Comparison of ENCODE assay signal across 17 mouse cellular contexts in genomic region chr6:34034096-34034495, GRCm38 (mm10). TPM values are rescaled to one million over a fixed set of nuclear protein-coding genes. Genes with fewer than 3 reads are reported as not detected.
DNase-seq lines count a peak whose midpoint lies in the region; ATAC-seq and TF ChIP-seq lines count a peak whose summit lies in the region.
"Had no signal": no experiment of that assay in that cellular context is flagged by ENCODE, and none has a peak within 500 bp of the region (broad histone marks: within the 10 kb centered on the region; RNA-seq: fewer than 3 reads in every experiment).

No protein-coding gene starts in this region.

- ATAC-seq in heart, embryonic 13.5 days (ENCODE audit: extremely low read depth, insufficient number of reproducible peaks, low FRiP score, low TSS enrichment): no peak
- ATAC-seq in midbrain, embryonic 13.5 days: no peak
- ATAC-seq in midbrain, embryonic 11.5 days (ENCODE audit: low FRiP score): no peak
- ATAC-seq in embryonic facial prominence, embryonic 14.5 days (ENCODE audit: low read depth): no peak
- peak; percentile 35; the same call in 1 of the 2 replicates for ATAC-seq in stomach, embryonic 16.5 days (ENCODE audit: insufficient read depth, low FRiP score)

- H3K27ac ChIP-seq in heart, embryonic 13.5 days (replicated peaks): no peak overlapping the region
- H3K27ac ChIP-seq in midbrain, embryonic 13.5 days: peak overlapping the region; percentile 19; the same call in 1 of the 2 replicates
- no peak overlapping the region for H3K27ac ChIP-seq in midbrain, embryonic 11.5 days (ENCODE audit: low read depth, low read length)
- no peak overlapping the region for H3K27ac ChIP-seq in embryonic facial prominence, embryonic 14.5 days (replicated peaks; ENCODE audit: low read depth, low read length)
- no peak overlapping the region for H3K27ac ChIP-seq in stomach, embryonic 16.5 days (ENCODE audit: low read length)
- no peak overlapping the region for H3K27ac ChIP-seq in left cerebral cortex, adult 2 months
- H3K27ac ChIP-seq: forebrain, embryonic 12.5 days; hindbrain, embryonic 13.5 days; limb, embryonic 12.5 days; neural tube, embryonic 15.5 days had no signal

- no peak overlapping the region for H3K4me3 ChIP-seq in heart, embryonic 13.5 days
- no peak overlapping the region for H3K4me3 ChIP-seq in midbrain, embryonic 13.5 days (replicated peaks)
- H3K4me3 ChIP-seq in midbrain, embryonic 11.5 days (ENCODE audit: low read depth, low read length): no peak overlapping the region
- H3K4me3 ChIP-seq in embryonic facial prominence, embryonic 14.5 days (ENCODE audit: low read depth, low read length): no peak overlapping the region
- H3K4me3 ChIP-seq in stomach, embryonic 16.5 days (replicated peaks; ENCODE audit: low read length): no peak overlapping the region
- H3K4me3 ChIP-seq in left cerebral cortex, adult 2 months: no peak overlapping the region
- H3K4me3 ChIP-seq: forebrain, embryonic 12.5 days; hindbrain, embryonic 13.5 days; limb, embryonic 12.5 days; neural tube, embryonic 15.5 days had no signal

- H3K9ac ChIP-seq in heart, embryonic 13.5 days: peak overlapping the region; percentile 21; the same call in 1 of the 2 replicates
- H3K9ac ChIP-seq in midbrain, embryonic 13.5 days (replicated peaks): no peak overlapping the region
- H3K9ac ChIP-seq in midbrain, embryonic 11.5 days (ENCODE audit: low read length): no peak overlapping the region
- H3K9ac ChIP-seq in embryonic facial prominence, embryonic 14.5 days (ENCODE audit: low read depth, low read length): 0 out of 2 replicates have a peak overlapping the region, but pooled peaks have one; percentile 6
- no peak overlapping the region for H3K9ac ChIP-seq in stomach, embryonic 16.5 days (ENCODE audit: low read length)
- H3K9ac ChIP-seq: forebrain, embryonic 12.5 days; hindbrain, embryonic 13.5 days; limb, embryonic 12.5 days; neural tube, embryonic 15.5 days had no signal

- H3K4me2 ChIP-seq in heart, embryonic 13.5 days: no peak overlapping the region
- H3K4me2 ChIP-seq in midbrain, embryonic 13.5 days (replicated peaks): no peak overlapping the region
- H3K4me2 ChIP-seq in midbrain, embryonic 11.5 days: no peak overlapping the region
- H3K4me2 ChIP-seq in embryonic facial prominence, embryonic 14.5 days (ENCODE audit: low read depth, low read length): no peak overlapping the region
- no peak overlapping the region for H3K4me2 ChIP-seq in stomach, embryonic 16.5 days (ENCODE audit: low read depth, low read length)
- H3K4me2 ChIP-seq: forebrain, embryonic 12.5 days; hindbrain, embryonic 13.5 days; limb, embryonic 12.5 days; neural tube, embryonic 15.5 days had no signal

- H3K27me3 ChIP-seq in heart, embryonic 13.5 days (replicated peaks): peaks cover 7% of the 10 kb centered on the region; the same call in 1 of the 2 replicates
- no peaks in the 10 kb centered on the region for H3K27me3 ChIP-seq in midbrain, embryonic 13.5 days
- H3K27me3 ChIP-seq in midbrain, embryonic 11.5 days (ENCODE audit: control insufficient read depth, insufficient read depth, low read length): no peaks in the 10 kb centered on the region
- H3K27me3 ChIP-seq in embryonic facial prominence, embryonic 14.5 days (replicated peaks; ENCODE audit: control insufficient read depth, insufficient read depth, low read length): no peaks in the 10 kb centered on the region
- no peaks in the 10 kb centered on the region for H3K27me3 ChIP-seq in stomach, embryonic 16.5 days (ENCODE audit: control insufficient read depth, insufficient read depth, low read length)
- H3K27me3 ChIP-seq: forebrain, embryonic 12.5 days; neural tube, embryonic 15.5 days had no signal

- peaks cover 23% of the 10 kb centered on the region for H3K4me1 ChIP-seq in heart, embryonic 13.5 days
- peaks cover 22% of the 10 kb centered on the region for H3K4me1 ChIP-seq in midbrain, embryonic 13.5 days (replicated peaks)
- H3K4me1 ChIP-seq in midbrain, embryonic 11.5 days (ENCODE audit: control insufficient read depth, insufficient read depth, low read length): no peaks in the 10 kb centered on the region
- H3K4me1 ChIP-seq in embryonic facial prominence, embryonic 14.5 days (ENCODE audit: control insufficient read depth, insufficient read depth, low read length): peaks cover 6% of the 10 kb centered on the region; the same call in 1 of the 2 replicates
- H3K4me1 ChIP-seq in stomach, embryonic 16.5 days (ENCODE audit: control insufficient read depth, insufficient read depth, low read length): peaks cover 4% of the 10 kb centered on the region

- DNase-seq in heart, postnatal 14 days: no peak
- DNase-seq in midbrain, embryonic 11.5 days (ENCODE audit: low spot score, missing footprints): no peak
- no peak for DNase-seq in embryonic facial prominence, embryonic 14.5 days (ENCODE audit: low spot score)
- no peak for DNase-seq in layer of hippocampus, postnatal 25 days (ENCODE audit: extremely low spot score in 1 of 2, low spot score in 1 of 2)
- DNase-seq in left cerebral cortex, adult 2 months (ENCODE audit: extremely low spot score in 1 of 2, low spot score in 2 of 2): no peak
- DNase-seq: adrenal gland, postnatal 10 days; cerebellum, adult 11-12 months; cerebellum, postnatal 25 days; gastrocnemius, postnatal 14 days; thymus, adult 18-20 months had no signal

- intact Hi-C loops in heart, postnatal 14 days (cut with DNase I): no loop called here
- intact Hi-C loops in left cerebral cortex, adult 2 months (cut with DNase I): no loop called here

- H3K36me3 ChIP-seq in heart, embryonic 13.5 days: no peaks in the 10 kb centered on the region
- no peaks in the 10 kb centered on the region for H3K36me3 ChIP-seq in midbrain, embryonic 13.5 days
- H3K36me3 ChIP-seq in midbrain, embryonic 11.5 days (ENCODE audit: control insufficient read depth, insufficient read depth, low read length): no peaks in the 10 kb centered on the region
- H3K36me3 ChIP-seq in embryonic facial prominence, embryonic 14.5 days (ENCODE audit: control insufficient read depth, insufficient read depth, low read length): no peaks in the 10 kb centered on the region
- H3K36me3 ChIP-seq in stomach, embryonic 16.5 days (ENCODE audit: control insufficient read depth, insufficient read depth, low read length): no peaks in the 10 kb centered on the region
- H3K36me3 ChIP-seq: forebrain, embryonic 12.5 days; hindbrain, embryonic 13.5 days; limb, embryonic 12.5 days; neural tube, embryonic 15.5 days had no signal

- no peak for TF ChIP-seq CTCF in left cerebral cortex, adult 2 months (IDR thresholded peaks at IDR 0.05)

- 35% methylated on average over 3 of the region's 3 CpGs for WGBS in heart, embryonic 13.5 days
- 49% methylated on average over 3 of the region's 3 CpGs for WGBS in midbrain, embryonic 13.5 days
- 72% methylated on average over 3 of the region's 3 CpGs for WGBS in midbrain, embryonic 11.5 days
- WGBS in embryonic facial prominence, embryonic 14.5 days: 34% methylated on average over 3 of the region's 3 CpGs
- 34% methylated on average over 3 of the region's 3 CpGs for WGBS in stomach, embryonic 16.5 days

- no peaks in the 10 kb centered on the region for H3K9me3 ChIP-seq in heart, embryonic 13.5 days
- no peaks in the 10 kb centered on the region for H3K9me3 ChIP-seq in midbrain, embryonic 13.5 days
- no peaks in the 10 kb centered on the region for H3K9me3 ChIP-seq in midbrain, embryonic 11.5 days (ENCODE audit: control insufficient read depth, low read length)
- no peaks in the 10 kb centered on the region for H3K9me3 ChIP-seq in embryonic facial prominence, embryonic 14.5 days (ENCODE audit: control insufficient read depth, low read length)
- H3K9me3 ChIP-seq in stomach, embryonic 16.5 days (replicated peaks; ENCODE audit: control insufficient read depth, low read length): no peaks in the 10 kb centered on the region
- H3K9me3 ChIP-seq: forebrain, embryonic 12.5 days; hindbrain, embryonic 13.5 days; limb, embryonic 12.5 days; neural tube, embryonic 15.5 days had no signal

RNA-seq across cellular contexts. Expression of gene Lrguk, which starts 4.8 kb away (rescaled TPM):
- 0.45 and 0.62 TPM in 2 replicates for polyA plus RNA-seq in heart, embryonic 13.5 days (2015; fragmentation: Nextera tagmentation; extraction: Ambion mirVana)
- total RNA-seq in heart, postnatal 14 days (2021): under 1 TPM; 0.10 to 0.20 TPM
- polyA plus RNA-seq in midbrain, embryonic 13.5 days (2015; fragmentation: Nextera tagmentation; extraction: Ambion mirVana): 0.35 and 0.52 TPM in 2 replicates
- 0.78 and 1.7 TPM in 2 replicates for polyA plus RNA-seq in midbrain, embryonic 11.5 days (2014; fragmentation: Nextera tagmentation; extraction: Ambion mirVana)
- 1.1 and 1.6 TPM in 2 replicates for polyA plus RNA-seq in embryonic facial prominence, embryonic 14.5 days (2014; fragmentation: Nextera tagmentation; extraction: Ambion mirVana)
- 0.20 and 0.44 TPM in 2 replicates for polyA plus RNA-seq in stomach, embryonic 16.5 days (2015; fragmentation: Nextera tagmentation; extraction: Ambion mirVana)
- 1 to 10 TPM; 1.8 to 3.1 TPM for total RNA-seq in layer of hippocampus, postnatal 25 days (2021)
- 1 to 10 TPM; 2.9 to 3.3 TPM for total RNA-seq in left cerebral cortex, adult 2 months (2021)

Comparison
In these comparisons a context has a peak if more than half of its experiments do, and no peak if none do; other contexts are left out.
1. H3K9ac ChIP-seq: peak in heart, embryonic 13.5 days (single experiment) and embryonic facial prominence, embryonic 14.5 days (single experiment); none in midbrain, embryonic 13.5 days (single experiment), midbrain, embryonic 11.5 days (single experiment) and stomach, embryonic 16.5 days (single experiment).